Mouse (Mus musculus) neural tube, embryonic 11.5 days (tissue): ENCODE measurements around the gene Acaca. TPM values are rescaled to one million over a fixed set of nuclear protein-coding genes. Genes with fewer than 3 reads are reported as not detected.

Source experiments
- ATAC-seq: fragments of 200-750 bp; cut with Nextera tagmentation; 2 replicates; pipeline ENCODE4 v1.8.0; 2017; ENCODE audit warnings: moderate number of reproducible peaks, mild to moderate bottlenecking, moderate TSS enrichment, moderate library complexity; ENCODE audit not compliant: insufficient read depth, low FRiP score, low TSS enrichment
- DNase-seq: peaks from one replicate; pipeline ENCODE4 v3.0.0-alpha.2; 2015; ENCODE audit warnings: low spot score
- H3K27ac ChIP-seq: fragments of 300-500 bp; sonication (generic); 2 replicates; pipeline ENCODE4 v1.5.1; 2014; ENCODE audit warnings: low read depth, mild to moderate bottlenecking, low read length
- H3K27me3 ChIP-seq: fragments of 300-500 bp; sonication (generic); 2 replicates; pipeline ENCODE4 v1.6.1; 2014; ENCODE audit warnings: mild to moderate bottlenecking, low read length, mixed read lengths; ENCODE audit not compliant: control insufficient read depth, insufficient read depth
- H3K36me3 ChIP-seq: fragments of 300-500 bp; sonication (generic); 2 replicates; pipeline ENCODE4 v1.6.1; 2014; ENCODE audit warnings: mild to moderate bottlenecking, low read length, moderate library complexity, mixed read lengths; ENCODE audit not compliant: control insufficient read depth, insufficient read depth
- H3K4me1 ChIP-seq: fragments of 300-500 bp; sonication (generic); 2 replicates; pipeline ENCODE4 v1.6.1; 2014; ENCODE audit warnings: low read length, mixed read lengths; ENCODE audit not compliant: control insufficient read depth, insufficient read depth
- H3K4me2 ChIP-seq: fragments of 300-500 bp; sonication (generic); 2 replicates; pipeline ENCODE4 v1.6.1; 2014; ENCODE audit warnings: low read depth, mild to moderate bottlenecking, moderate library complexity
- H3K4me3 ChIP-seq: fragments of 300-500 bp; sonication (generic); 2 replicates; pipeline ENCODE4 v1.5.1; 2014; ENCODE audit warnings: low read depth, low read length
- H3K9ac ChIP-seq: fragments of 300-500 bp; sonication (generic); 2 replicates; pipeline ENCODE4 v1.6.1; 2014; ENCODE audit warnings: mild to moderate bottlenecking, low read length
- H3K9me3 ChIP-seq: fragments of 300-500 bp; sonication (generic); 2 replicates; pipeline ENCODE4 v1.6.1; 2016; ENCODE audit warnings: low read length; ENCODE audit not compliant: control insufficient read depth
- WGBS: fragments of 180-500 bp; shearing (Covaris S2); extraction: QIAGEN DNeasy Blood & Tissue Kit; methylation state at CpG from one replicate; pipeline ENCODE4 v1.1.7; 2014; 5-methylcytosine and 5-hydroxymethylcytosine counted together
- polyA plus RNA-seq: library from polyadenylated mRNA; unstranded; fragments of >200 nt; fragmentation: Nextera tagmentation; extraction: Ambion mirVana; gene quantifications from 2 replicates; pipeline ENCODE4 v1.2.1, GENCODE M21; 2014

Gene Acaca
- polyA plus RNA-seq, result 29.4 and 29.9 TPM in 2 replicates

DNA sequence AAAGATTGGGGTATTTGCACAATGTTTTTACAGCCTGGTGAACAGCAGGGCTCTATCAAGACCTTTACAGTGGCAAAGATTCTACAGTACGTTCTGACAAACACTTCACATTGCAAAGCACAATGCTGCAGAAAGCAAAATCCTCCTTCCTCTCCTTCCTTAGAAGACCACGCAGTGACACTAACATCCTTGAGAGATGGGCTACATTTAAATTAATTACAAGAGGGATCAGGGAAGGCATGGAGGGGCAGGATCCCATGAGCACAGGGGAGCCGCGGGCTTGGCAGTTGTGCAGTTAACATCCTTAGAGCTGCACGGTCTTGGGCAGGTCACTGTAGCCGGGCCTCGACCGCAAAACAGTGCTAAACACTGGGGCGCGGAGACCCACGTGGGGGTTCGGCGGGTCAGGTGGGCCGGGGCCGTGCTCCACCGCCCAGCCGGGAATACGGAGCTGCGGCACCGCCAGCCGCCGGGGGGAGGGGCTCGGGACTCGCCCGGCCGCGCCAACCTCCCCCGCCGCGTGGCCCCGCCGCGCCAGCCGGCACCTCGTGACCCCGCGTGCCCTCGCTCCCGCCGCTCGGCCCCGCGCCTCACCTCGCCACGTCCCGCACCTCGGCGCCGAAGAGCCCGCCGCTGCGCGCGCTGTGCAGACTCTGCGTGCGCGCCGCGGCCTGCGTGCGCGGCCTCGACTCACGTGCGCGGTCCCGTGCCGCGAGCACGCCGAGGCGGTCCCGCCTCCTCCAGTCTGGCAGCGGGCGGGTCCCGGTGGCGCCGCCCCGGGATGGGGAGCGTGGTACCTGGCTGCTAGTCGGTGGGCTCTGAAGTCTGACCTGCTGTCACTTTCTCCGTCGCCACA is at the start of gene Acaca, which contains the start of gene Tada2a:
Gene Acaca, plus strand, starts transcription at position 730 of the 856 bp plus-strand sequence.
Gene Tada2a, minus strand, starts transcription at position 658 of the 856 bp plus-strand sequence.
- ATAC-seq, result peak; percentile 79
- H3K9me3 ChIP-seq, result no peaks in the 10 kb centered on the region
- under 1% methylated on average over 67 of the region's 83 CpGs for WGBS
- peak within 1 kb of the TSS; percentile 81 for H3K4me3 ChIP-seq
- peaks cover 3% of the 10 kb centered on the region; the same call in 1 of the 2 replicates for H3K36me3 ChIP-seq
- peak; percentile 92 for DNase-seq
- peak within 1 kb of the TSS; percentile 79 for H3K4me2 ChIP-seq
- H3K9ac ChIP-seq, result peak within 1 kb of the TSS; percentile 80
- no peaks in the 10 kb centered on the region for H3K27me3 ChIP-seq
- H3K4me1 ChIP-seq, result peaks cover 5% of the 10 kb centered on the region; the same call in 1 of the 2 replicates
- peak within 1 kb of the TSS; percentile 49; the same call in 1 of the 2 replicates for H3K27ac ChIP-seq

DNA sequence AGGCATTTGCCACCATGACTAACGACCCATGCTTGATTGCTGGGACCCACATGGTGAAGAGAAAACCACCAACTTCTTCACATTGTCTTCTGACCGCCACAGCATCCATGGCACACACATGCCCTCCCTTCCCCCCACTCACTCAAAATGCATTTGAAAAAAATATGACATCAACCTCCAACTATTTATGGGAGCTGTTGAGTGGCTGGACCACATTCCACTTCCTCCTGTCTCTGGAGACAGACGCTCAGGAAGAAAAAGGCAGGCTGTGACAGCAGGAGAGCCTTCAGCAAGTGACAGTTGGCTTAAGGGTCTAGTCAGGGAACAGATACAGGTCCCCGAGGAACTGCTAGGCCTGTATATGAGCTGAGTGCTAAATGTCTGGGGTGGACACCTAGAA is 49.6 kb upstream of the Acaca start:
- no peak for DNase-seq
- Histone ChIP-seq H3K4me1 (no peaks in the 10 kb centered on the region), H3K9ac (no peak overlapping the region), H3K27me3 (no peaks in the 10 kb centered on the region), H3K4me2 (no peak overlapping the region), H3K27ac (no peak overlapping the region), H3K9me3 (no peaks in the 10 kb centered on the region), H3K36me3 (peaks cover 2% of the 10 kb centered on the region; the same call in 1 of the 2 replicates), H3K4me3 (no peak overlapping the region)
- WGBS, result 82% methylated on average over 4 of the region's 4 CpGs
- ATAC-seq, result no peak

DNA sequence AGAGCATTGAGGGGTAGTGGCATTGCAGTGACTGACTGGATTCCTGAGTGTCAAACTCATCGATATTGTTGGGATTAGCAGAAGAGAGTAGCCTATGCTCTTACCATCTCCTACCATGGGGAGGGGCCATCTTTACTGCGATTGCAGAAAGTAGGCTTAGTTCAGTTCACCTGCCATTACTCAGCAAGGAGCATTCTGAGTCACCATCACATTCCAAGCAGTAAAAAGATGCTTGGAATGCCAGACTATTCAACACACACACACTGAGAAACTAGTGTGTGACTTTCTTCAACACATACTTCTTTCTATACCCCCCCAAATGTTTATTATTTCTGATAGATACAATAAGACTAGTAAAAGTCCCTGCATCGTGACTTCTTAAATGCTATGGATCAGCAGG is 49.1 kb upstream of the Acaca start:
- Histone ChIP-seq H3K9me3 (no peaks in the 10 kb centered on the region), H3K4me2 (no peak overlapping the region), H3K27me3 (no peaks in the 10 kb centered on the region), H3K36me3 (peaks cover 2% of the 10 kb centered on the region; the same call in 1 of the 2 replicates), H3K4me1 (no peaks in the 10 kb centered on the region), H3K9ac (no peak overlapping the region), H3K27ac (no peak overlapping the region), H3K4me3 (no peak overlapping the region)
- 88% methylated on average over 3 of the region's 3 CpGs for WGBS
- no peak for ATAC-seq
- no peak for DNase-seq

DNA sequence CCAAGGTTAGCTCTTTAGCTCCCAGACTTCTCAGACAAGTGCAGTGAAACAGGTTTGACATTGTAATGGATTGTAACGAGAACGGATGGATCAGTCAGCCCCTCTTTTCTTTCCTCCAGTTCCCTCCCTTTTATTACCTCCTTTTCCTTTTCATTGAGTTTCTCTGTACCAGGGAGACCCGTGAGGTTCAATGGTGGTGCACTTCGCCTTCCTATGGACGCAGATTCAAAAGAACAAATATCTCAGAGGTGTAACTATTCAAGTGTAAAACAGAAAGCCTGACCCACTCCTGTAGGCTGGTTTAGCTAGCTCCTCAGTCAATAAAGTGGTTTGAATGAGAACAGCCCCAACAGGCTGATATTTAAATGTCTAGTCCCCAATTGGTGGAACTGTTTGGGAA is 47.6 kb upstream of the Acaca start:
- H3K4me2 ChIP-seq, result no peak overlapping the region
- no peak overlapping the region for H3K27ac ChIP-seq
- no peak overlapping the region for H3K9ac ChIP-seq
- WGBS, result 80% methylated on average over 5 of the region's 5 CpGs
- H3K36me3 ChIP-seq, result peaks cover 2% of the 10 kb centered on the region; the same call in 1 of the 2 replicates
- no peaks in the 10 kb centered on the region for H3K9me3 ChIP-seq
- H3K4me1 ChIP-seq, result no peaks in the 10 kb centered on the region
- H3K4me3 ChIP-seq, result no peak overlapping the region
- no peak for DNase-seq
- ATAC-seq, result no peak
- no peaks in the 10 kb centered on the region for H3K27me3 ChIP-seq

DNA sequence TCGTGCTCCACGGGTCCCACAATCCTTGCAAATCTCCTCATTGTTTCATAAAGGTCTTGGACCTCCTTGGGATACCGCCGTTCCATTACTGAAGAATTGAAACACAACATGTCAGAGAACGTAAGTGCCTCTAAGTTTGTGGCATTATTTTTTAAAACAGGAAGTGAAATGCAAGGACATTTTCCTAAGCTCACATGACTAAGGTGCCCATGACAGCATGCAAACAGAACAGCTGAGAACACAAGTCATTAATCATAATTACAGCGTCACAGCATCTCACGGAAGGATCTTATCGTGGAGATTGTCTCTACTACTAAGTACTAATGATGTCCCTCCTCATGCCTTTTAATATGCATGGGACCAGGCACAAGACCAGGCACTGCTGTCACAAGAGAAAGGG is 38.9 kb upstream of the Acaca start:
- 91% methylated on average over 8 of the region's 8 CpGs for WGBS
- Histone ChIP-seq H3K4me2 (no peak overlapping the region), H3K27me3 (no peaks in the 10 kb centered on the region), H3K4me3 (no peak overlapping the region), H3K27ac (no peak overlapping the region), H3K9me3 (no peaks in the 10 kb centered on the region), H3K36me3 (no peaks in the 10 kb centered on the region; the same call in 1 of the 2 replicates), H3K4me1 (no peaks in the 10 kb centered on the region), H3K9ac (no peak overlapping the region)
- ATAC-seq (no peak), DNase-seq (no peak)

DNA sequence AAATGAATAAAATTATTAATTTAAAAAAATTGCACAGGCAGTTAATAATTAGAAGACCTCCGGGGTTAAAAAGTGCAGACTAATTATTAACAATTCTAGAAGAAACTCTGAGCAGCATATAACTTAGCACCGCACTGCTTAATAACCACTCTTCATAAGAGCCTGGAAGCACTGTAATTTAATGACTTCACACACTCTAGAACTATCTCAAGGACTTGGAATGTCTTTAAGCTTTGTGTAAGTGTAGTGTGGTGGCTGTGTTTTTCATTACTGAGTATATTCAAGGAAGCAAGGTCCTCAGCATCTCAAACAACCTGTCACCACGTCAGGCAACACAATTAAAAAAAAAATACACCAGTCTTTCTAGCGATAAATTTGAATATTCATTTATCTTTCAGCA is 34.4 kb upstream of the Acaca start:
- Histone ChIP-seq H3K36me3 (no peaks in the 10 kb centered on the region; the same call in 1 of the 2 replicates), H3K4me2 (no peak overlapping the region), H3K27ac (no peak overlapping the region), H3K4me3 (no peak overlapping the region), H3K9me3 (no peaks in the 10 kb centered on the region), H3K9ac (no peak overlapping the region), H3K27me3 (no peaks in the 10 kb centered on the region), H3K4me1 (no peaks in the 10 kb centered on the region)
- WGBS, result 85% methylated on average over 4 of the region's 4 CpGs
- no peak for DNase-seq
- ATAC-seq, result no peak

DNA sequence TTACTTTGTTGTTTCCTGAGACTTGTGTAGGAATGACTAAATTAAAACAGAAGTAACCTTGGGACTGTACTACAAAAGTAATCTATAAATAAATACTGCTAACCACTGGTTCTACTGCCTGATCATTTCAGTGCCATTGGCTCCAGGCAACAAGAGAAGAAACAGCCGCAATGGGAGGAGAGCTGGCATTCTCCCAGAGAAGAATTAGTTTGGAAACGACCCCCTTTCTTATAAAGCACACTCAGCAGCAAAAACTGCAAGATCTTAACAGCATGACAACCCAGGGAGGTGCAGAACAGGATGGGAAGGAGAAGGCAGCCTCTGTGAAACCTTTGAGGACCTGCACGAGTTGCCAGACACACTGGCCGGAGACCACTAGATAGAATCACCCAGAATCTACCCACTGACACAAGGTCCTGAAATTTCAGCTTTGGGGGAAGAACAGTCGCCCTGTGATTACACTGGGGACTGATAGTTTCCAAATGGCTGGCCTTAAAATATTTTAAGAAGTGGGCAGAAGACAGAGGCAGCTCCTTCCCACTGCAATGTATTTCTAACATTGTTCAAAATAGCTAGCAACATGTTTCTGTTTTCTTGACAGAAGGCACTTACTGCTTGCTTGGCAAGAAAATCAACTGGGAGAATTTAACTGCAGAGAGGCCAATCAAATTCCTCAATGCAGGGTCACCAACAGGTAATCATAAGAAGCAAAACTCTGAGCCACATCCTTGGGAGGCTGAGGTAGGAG is 32.0 kb upstream of the Acaca start:
- H3K9ac ChIP-seq, result no peak overlapping the region
- ATAC-seq (no peak), DNase-seq (no peak)
- H3K27me3 ChIP-seq, result no peaks in the 10 kb centered on the region
- no peaks in the 10 kb centered on the region for H3K4me1 ChIP-seq
- no peak overlapping the region for H3K27ac ChIP-seq
- no peaks in the 10 kb centered on the region for H3K9me3 ChIP-seq
- 84% methylated on average over 5 of the region's 5 CpGs for WGBS
- H3K4me3 ChIP-seq, result no peak overlapping the region
- H3K4me2 ChIP-seq, result no peak overlapping the region
- no peaks in the 10 kb centered on the region; the same call in 1 of the 2 replicates for H3K36me3 ChIP-seq

DNA sequence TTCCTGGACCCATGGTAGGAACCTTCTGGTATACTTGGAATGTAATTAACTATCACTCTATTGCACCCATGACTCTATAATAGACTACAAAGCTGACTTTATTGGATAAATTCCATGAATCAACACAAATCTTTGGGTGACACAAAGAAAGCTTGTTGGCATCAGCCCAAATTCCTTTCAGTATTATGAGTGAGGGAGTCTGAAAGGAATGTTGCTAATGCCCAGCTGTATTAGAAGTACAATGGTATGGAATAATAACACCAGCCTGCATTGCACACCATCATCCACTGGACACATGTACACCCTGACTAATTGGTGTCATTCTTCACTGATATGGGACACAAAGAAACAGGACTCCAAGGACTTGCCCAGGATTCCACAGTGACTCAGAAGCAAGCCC is 28.3 kb upstream of the Acaca start:
- Histone ChIP-seq H3K9ac (no peak overlapping the region), H3K27ac (no peak overlapping the region), H3K4me3 (no peak overlapping the region), H3K27me3 (no peaks in the 10 kb centered on the region), H3K36me3 (peaks cover 4% of the 10 kb centered on the region), H3K4me1 (no peaks in the 10 kb centered on the region), H3K4me2 (no peak overlapping the region), H3K9me3 (no peaks in the 10 kb centered on the region)
- no peak for DNase-seq
- ATAC-seq, result no peak
